Mouse (Mus musculus) neural tube, embryonic 14.5 days (tissue): ENCODE data around the gene Crim1. TPM values are rescaled to one million over a fixed set of nuclear protein-coding genes. Genes with fewer than 3 reads are reported as not detected.

ENCODE experiments used
- ATAC-seq: fragments of 200-750 bp; cut with Nextera tagmentation; 2 replicates; pipeline ENCODE4 v1.8.0; 2017; ENCODE audit warnings: low read depth, mild to moderate bottlenecking, moderate TSS enrichment, moderate library complexity
- H3K27ac ChIP-seq: fragments of 300-500 bp; sonication (generic); 2 replicates; pipeline ENCODE4 v1.5.1; 2014; ENCODE audit warnings: low read depth, mild to moderate bottlenecking, control low read depth, low read length, moderate library complexity, mixed read lengths
- H3K27me3 ChIP-seq: fragments of 300-500 bp; sonication (generic); 2 replicates; pipeline ENCODE4 v1.6.1; 2014; ENCODE audit warnings: low read length; ENCODE audit not compliant: control insufficient read depth, insufficient read depth
- H3K36me3 ChIP-seq: fragments of 300-500 bp; sonication (generic); 2 replicates; pipeline ENCODE4 v1.6.1; 2014; ENCODE audit warnings: low read length, mixed read lengths; ENCODE audit not compliant: control insufficient read depth, insufficient read depth
- H3K4me1 ChIP-seq: fragments of 300-500 bp; sonication (generic); 2 replicates; pipeline ENCODE4 v1.6.1; 2014; ENCODE audit warnings: low read length; ENCODE audit not compliant: control insufficient read depth, insufficient read depth
- H3K4me2 ChIP-seq: fragments of 300-500 bp; sonication (generic); 2 replicates; pipeline ENCODE4 v1.6.1; 2014; ENCODE audit warnings: mild to moderate bottlenecking, low read depth, low read length, control low read depth
- H3K4me3 ChIP-seq: fragments of 300-500 bp; sonication (generic); 2 replicates; pipeline ENCODE4 v1.5.1; 2014; ENCODE audit warnings: low read depth, low read length, control low read depth, mixed read lengths
- H3K9ac ChIP-seq: fragments of 300-500 bp; sonication (generic); replicated peaks from 2 replicates; pipeline ENCODE4 v1.6.1; 2014; ENCODE audit warnings: low read depth, mild to moderate bottlenecking, control low read depth, low read length, mixed read lengths
- H3K9me3 ChIP-seq: fragments of 300-500 bp; sonication (generic); 2 replicates; pipeline ENCODE4 v1.6.1; 2016; ENCODE audit warnings: low read length; ENCODE audit not compliant: control insufficient read depth
- WGBS: fragments of 180-500 bp; shearing (Covaris S2); extraction: QIAGEN DNeasy Blood & Tissue Kit; methylation state at CpG from one replicate; pipeline ENCODE4 v1.1.7; 2014; 5-methylcytosine and 5-hydroxymethylcytosine counted together
- polyA plus RNA-seq: library from polyadenylated mRNA; unstranded; fragments of >200 nt; fragmentation: Nextera tagmentation; extraction: Ambion mirVana; gene quantifications from 2 replicates; pipeline ENCODE4 v1.2.1, GENCODE M21; 2014

Crim1 gene
- polyA plus RNA-seq, 1 experiment from 2014 or later: 22.8 TPM

GRCm38 (mm10) chr17:78202756-78203155, 2.7 kb downstream of the Crim1 start:
- no peak for ATAC-seq
- peak overlapping the region; percentile 72; the same call in 1 of the 2 replicates for H3K9ac ChIP-seq
- 35% methylated on average over 3 of the region's 3 CpGs for WGBS
- peak overlapping the region; percentile 93 for H3K4me2 ChIP-seq
- H3K27me3 ChIP-seq: peaks cover 3% of the 10 kb centered on the region; the same call in 1 of the 2 replicates
- H3K9me3 ChIP-seq: no peaks in the 10 kb centered on the region
- H3K4me1 ChIP-seq: peaks cover 19% of the 10 kb centered on the region; the same call in 1 of the 2 replicates
- no peak overlapping the region for H3K27ac ChIP-seq
- no peaks in the 10 kb centered on the region for H3K36me3 ChIP-seq
- peak overlapping the region; percentile 91 for H3K4me3 ChIP-seq

- Histone ChIP-seq H3K27ac (no peak overlapping the region), H3K4me1 (peaks cover 19% of the 10 kb centered on the region; the same call in 1 of the 2 replicates)
These were observed 3.4 kb downstream of the Crim1 start for GRCm38 (mm10) chr17:78203478-78203877.

GRCm38 (mm10) chr17:78206421-78206820, 6.4 kb downstream of the Crim1 start:
- no peaks in the 10 kb centered on the region for H3K9me3 ChIP-seq
- H3K4me1 ChIP-seq: peaks cover 14% of the 10 kb centered on the region; the same call in 1 of the 2 replicates
- H3K4me2 ChIP-seq: no peak overlapping the region
- H3K9ac ChIP-seq: no peak overlapping the region
- no peak for ATAC-seq
- H3K4me3 ChIP-seq: no peak overlapping the region
- WGBS: 52% methylated on average over 2 of the region's 2 CpGs
- H3K27me3 ChIP-seq: no peaks in the 10 kb centered on the region
- H3K27ac ChIP-seq: no peak overlapping the region
- H3K36me3 ChIP-seq: no peaks in the 10 kb centered on the region

More at GRCm38 (mm10) chr17:78203478-78203877, 3.4 kb downstream of the Crim1 start:
- Histone ChIP-seq H3K9me3 (no peaks in the 10 kb centered on the region), H3K4me3 (peak overlapping the region; percentile 91), H3K9ac (peak overlapping the region; percentile 25; the same call in 1 of the 2 replicates), H3K27me3 (peaks cover 3% of the 10 kb centered on the region; the same call in 1 of the 2 replicates), H3K4me2 (peak overlapping the region; percentile 93), H3K36me3 (no peaks in the 10 kb centered on the region)
- ATAC-seq: no peak
- WGBS: 50% methylated on average over 5 of the region's 5 CpGs

- H3K4me1 ChIP-seq: peaks cover 14% of the 10 kb centered on the region; the same call in 1 of the 2 replicates
These were observed 7.2 kb downstream of the Crim1 start for GRCm38 (mm10) chr17:78207246-78207645.

GRCm38 (mm10) chr17:78208805-78209204, 8.8 kb downstream of the Crim1 start:
- H3K9me3 ChIP-seq: no peaks in the 10 kb centered on the region
- no peaks in the 10 kb centered on the region for H3K36me3 ChIP-seq
- H3K9ac ChIP-seq: no peak overlapping the region
- no peak overlapping the region for H3K4me3 ChIP-seq
- H3K27ac ChIP-seq: no peak overlapping the region
- ATAC-seq: no peak
- no peak overlapping the region for H3K4me2 ChIP-seq
- peaks cover 10% of the 10 kb centered on the region; the same call in 1 of the 2 replicates for H3K4me1 ChIP-seq
- no peaks in the 10 kb centered on the region for H3K27me3 ChIP-seq
- 90% methylated on average over 3 of the region's 3 CpGs for WGBS

More at GRCm38 (mm10) chr17:78207246-78207645, 7.2 kb downstream of the Crim1 start:
- Histone ChIP-seq H3K9ac (no peak overlapping the region), H3K4me3 (no peak overlapping the region), H3K9me3 (no peaks in the 10 kb centered on the region), H3K4me2 (no peak overlapping the region), H3K27ac (no peak overlapping the region), H3K27me3 (no peaks in the 10 kb centered on the region), H3K36me3 (no peaks in the 10 kb centered on the region)
- 86% methylated on average over 3 of the region's 3 CpGs for WGBS
- ATAC-seq: no peak

GRCm38 (mm10) chr17:78209646-78210045, 9.6 kb downstream of the Crim1 start:
- 91% methylated on average over 2 of the region's 2 CpGs for WGBS

GRCm38 (mm10) chr17:78211881-78212280, 11.8 kb downstream of the Crim1 start:
- H3K4me2 ChIP-seq: no peak overlapping the region
- ATAC-seq: no peak
- no peak overlapping the region for H3K27ac ChIP-seq
- H3K27me3 ChIP-seq: no peaks in the 10 kb centered on the region
- H3K4me3 ChIP-seq: no peak overlapping the region
- no peaks in the 10 kb centered on the region; the same call in 1 of the 2 replicates for H3K4me1 ChIP-seq
- WGBS: 73% methylated on average over 5 of the region's 5 CpGs
- no peaks in the 10 kb centered on the region for H3K9me3 ChIP-seq
- no peaks in the 10 kb centered on the region for H3K36me3 ChIP-seq
- H3K9ac ChIP-seq: no peak overlapping the region

More at GRCm38 (mm10) chr17:78209646-78210045, 9.6 kb downstream of the Crim1 start:
- Histone ChIP-seq H3K27me3 (no peaks in the 10 kb centered on the region), H3K9ac (no peak overlapping the region), H3K4me2 (no peak overlapping the region), H3K9me3 (no peaks in the 10 kb centered on the region), H3K36me3 (no peaks in the 10 kb centered on the region), H3K4me3 (no peak overlapping the region), H3K4me1 (peaks cover 6% of the 10 kb centered on the region; the same call in 1 of the 2 replicates), H3K27ac (no peak overlapping the region)
- ATAC-seq: no peak

GRCm38 (mm10) chr17:78213128-78213527, 13.1 kb downstream of the Crim1 start:
- no peak for ATAC-seq
- no peaks in the 10 kb centered on the region for H3K27me3 ChIP-seq
- WGBS: 61% methylated on average over 6 of the region's 6 CpGs
- no peaks in the 10 kb centered on the region; the same call in 1 of the 2 replicates for H3K4me1 ChIP-seq
- H3K4me2 ChIP-seq: no peak overlapping the region
- no peak overlapping the region for H3K27ac ChIP-seq
- H3K9ac ChIP-seq: no peak overlapping the region
- no peaks in the 10 kb centered on the region for H3K9me3 ChIP-seq
- H3K36me3 ChIP-seq: no peaks in the 10 kb centered on the region
- H3K4me3 ChIP-seq: no peak overlapping the region

- WGBS: 82% methylated on average over 3 of the region's 3 CpGs
- H3K4me3 ChIP-seq: no peak overlapping the region
- no peaks in the 10 kb centered on the region for H3K36me3 ChIP-seq
- no peaks in the 10 kb centered on the region for H3K27me3 ChIP-seq
- H3K9me3 ChIP-seq: no peaks in the 10 kb centered on the region
- H3K9ac ChIP-seq: no peak overlapping the region
- ATAC-seq: no peak
- H3K4me2 ChIP-seq: no peak overlapping the region
- no peak overlapping the region for H3K27ac ChIP-seq
- H3K4me1 ChIP-seq: peaks cover 2% of the 10 kb centered on the region; the same call in 1 of the 2 replicates
These were observed 16.5 kb downstream of the Crim1 start for GRCm38 (mm10) chr17:78216526-78216925.
